Mouse (Mus musculus) C2C12 (cell line): ENCODE data around the gene Vipas39.

ENCODE experiments used
- CEBPB ChIP-seq: IDR thresholded peaks from one replicate; pipeline ENCODE4 v1.6.1; 2011; ENCODE audit warnings: low read depth, mild to moderate bottlenecking, control low read depth, moderate library complexity
- CTCF ChIP-seq: IDR thresholded peaks from one replicate; pipeline ENCODE4 v1.5.1; 2011; ENCODE audit not compliant: control insufficient read depth, insufficient read depth, insufficient read length

DNA sequence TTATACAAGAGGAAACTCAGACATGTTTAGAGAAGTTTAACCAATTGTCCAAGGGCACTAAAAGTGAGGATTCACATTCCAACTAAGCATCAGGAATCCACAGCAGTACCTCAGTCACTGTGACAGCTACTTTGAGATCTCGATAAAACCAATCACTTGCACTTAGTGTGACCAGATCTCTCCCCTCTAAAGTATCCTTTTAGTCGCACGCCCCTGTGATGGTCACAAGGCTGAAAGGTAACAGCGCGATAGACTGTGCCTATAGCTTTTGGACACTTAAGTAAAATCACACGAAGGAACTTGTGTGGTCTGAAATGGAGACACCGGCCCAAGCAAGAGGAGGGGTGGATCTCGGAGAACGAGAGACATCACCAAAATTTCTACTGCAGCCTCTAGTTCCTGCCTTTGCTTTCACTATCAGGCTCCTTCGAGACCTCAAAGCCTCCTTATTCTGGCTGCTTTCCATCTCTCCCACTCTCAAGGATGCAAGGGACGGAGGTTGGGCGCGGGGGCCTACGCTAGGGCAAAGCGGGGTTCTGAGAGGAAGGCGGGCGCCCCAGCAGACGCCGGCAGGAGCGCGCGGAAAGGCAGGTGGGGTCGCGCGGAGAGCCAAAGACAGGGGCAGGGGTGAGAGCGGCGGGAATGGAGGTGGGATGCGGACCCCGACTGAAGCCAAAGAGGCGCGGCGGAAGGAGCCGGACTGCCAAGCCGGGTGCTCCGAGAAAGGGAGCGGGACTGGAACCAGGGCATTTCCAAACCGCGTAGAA is 66.7 kb downstream of the Vipas39 start, which contains the start of gene Samd15:
- TF ChIP-seq CTCF (no peak), CEBPB (no peak)
